Mouse (Mus musculus) Muller cell, postnatal 12 days (primary cell): Measurements from ENCODE around the gene Ick.
A peak's percentile ranks its signal among the peaks of the same experiment; 100 is the strongest.

Experiments
- DNase-seq: peaks from one replicate; pipeline ENCODE4 v3.0.0-alpha.2; 2015; ENCODE audit errors: inconsistent ontology term

Gene Ick

GRCm38 (mm10) chr9:78190651-78191634, 82.0 kb downstream of the Ick start:
- DNase-seq, result peak; percentile 63

- peak; percentile 76 for DNase-seq
These were observed 82.7 kb downstream of the Ick start for GRCm38 (mm10) chr9:78191736-78192135.

GRCm38 (mm10) chr9:78193902-78194597, 85.1 kb downstream of the Ick start:
- peak; percentile 41 for DNase-seq

- DNase-seq, result no peak
These were observed 86.0 kb downstream of the Ick start for GRCm38 (mm10) chr9:78195034-78195433.

GRCm38 (mm10) chr9:78197801-78198200, 88.8 kb downstream of the Ick start:
- DNase-seq, result no peak

GRCm38 (mm10) chr9:78204194-78204593, 95.2 kb downstream of the Ick start:
- DNase-seq, result no peak

- DNase-seq, result no peak
These were observed 100.0 kb downstream of the Ick start for GRCm38 (mm10) chr9:78208956-78209355.

GRCm38 (mm10) chr9:78210079-78210478, 101.1 kb downstream of the Ick start:
- DNase-seq, result no peak

GRCm38 (mm10) chr9:78210821-78211220, 101.8 kb downstream of the Ick start:
- no peak for DNase-seq

GRCm38 (mm10) chr9:78211521-78211920, 102.5 kb downstream of the Ick start:
- no peak for DNase-seq

- no peak for DNase-seq
These were observed 103.5 kb downstream of the Ick start for GRCm38 (mm10) chr9:78212341-78213049.

GRCm38 (mm10) chr9:78217074-78217473, 108.1 kb downstream of the Ick start:
- DNase-seq, result no peak
